Mouse (Mus musculus): ENCODE data around the gene Erc2.

Gene Erc2

DNA sequence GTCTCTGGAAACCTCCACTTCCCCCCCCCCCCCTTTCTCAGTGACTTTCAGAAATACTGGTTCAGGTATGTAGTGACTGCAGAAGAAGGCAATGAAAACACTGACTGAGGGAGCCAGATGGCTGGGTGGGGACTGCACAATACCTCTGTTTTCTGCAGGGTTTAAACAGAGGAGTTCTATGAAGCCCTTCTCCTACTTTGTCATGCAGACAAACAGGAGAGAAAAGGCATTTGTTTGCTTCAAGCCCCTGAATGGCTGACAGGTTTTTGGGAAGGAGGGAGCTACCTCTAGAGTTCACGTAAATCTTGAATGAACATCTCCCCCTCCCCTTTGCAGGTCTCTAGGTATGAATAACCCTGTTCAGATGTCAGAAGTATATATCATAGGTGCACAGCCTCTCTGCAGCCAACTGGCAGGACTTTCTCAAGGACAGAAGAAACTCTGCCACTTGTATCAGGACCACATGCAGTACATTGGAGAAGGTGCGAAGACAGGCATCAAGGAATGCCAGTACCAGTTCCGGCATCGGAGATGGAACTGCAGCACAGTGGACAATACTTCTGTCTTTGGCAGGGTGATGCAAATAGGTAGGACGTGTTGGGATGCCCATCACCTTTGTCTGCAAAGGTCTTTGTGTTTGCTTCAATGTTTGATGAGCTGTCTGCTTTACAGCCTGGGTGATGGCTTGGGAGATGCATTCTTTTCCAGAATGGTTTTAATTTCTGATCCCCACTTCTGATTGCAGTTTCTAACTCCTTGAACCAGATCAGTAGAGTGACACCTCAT lies 890.8 kb downstream of the Erc2 start:
- no peak for DNase-seq

DNA sequence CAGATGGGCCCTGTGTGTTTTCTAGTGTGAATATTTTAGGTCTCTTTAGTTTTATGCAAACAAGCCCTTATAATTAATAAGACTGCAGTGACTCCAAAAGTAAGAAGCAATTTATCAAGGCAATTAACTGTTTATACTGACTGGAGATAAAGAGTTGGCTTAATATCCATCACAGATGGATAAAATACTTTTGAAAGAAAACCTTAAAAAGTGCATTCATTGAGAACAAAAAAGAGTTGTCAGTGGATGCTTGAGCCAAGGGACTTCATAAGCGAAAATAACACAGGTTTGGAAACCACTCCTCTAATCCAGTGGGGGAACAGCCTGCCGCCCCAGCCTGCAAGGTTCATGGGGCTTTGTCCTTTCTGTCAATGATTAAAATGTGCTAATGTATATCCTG lies 891.9 kb downstream of the Erc2 start:
- no peak for DNase-seq

DNA sequence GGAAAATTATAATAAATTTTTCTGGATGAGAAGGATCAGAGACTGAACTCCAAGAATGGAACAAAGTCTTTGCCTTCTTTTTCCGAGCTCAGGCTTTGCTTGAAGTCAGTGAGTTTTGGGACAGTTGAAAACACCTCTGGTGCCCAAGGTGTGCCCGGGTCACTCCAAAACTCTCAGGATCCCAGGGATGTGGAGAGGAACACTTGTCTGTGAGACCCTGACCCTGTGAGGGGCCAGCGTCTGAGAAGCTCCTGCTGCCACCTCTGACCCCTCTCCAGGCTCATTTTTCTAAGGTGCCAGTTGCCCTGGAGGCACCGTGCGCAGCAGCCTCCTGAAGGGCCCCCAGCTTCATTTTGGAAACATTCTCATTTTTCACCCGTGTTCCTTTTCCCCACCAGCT lies 893.1 kb downstream of the Erc2 start:
- DNase-seq, result no peak

DNA sequence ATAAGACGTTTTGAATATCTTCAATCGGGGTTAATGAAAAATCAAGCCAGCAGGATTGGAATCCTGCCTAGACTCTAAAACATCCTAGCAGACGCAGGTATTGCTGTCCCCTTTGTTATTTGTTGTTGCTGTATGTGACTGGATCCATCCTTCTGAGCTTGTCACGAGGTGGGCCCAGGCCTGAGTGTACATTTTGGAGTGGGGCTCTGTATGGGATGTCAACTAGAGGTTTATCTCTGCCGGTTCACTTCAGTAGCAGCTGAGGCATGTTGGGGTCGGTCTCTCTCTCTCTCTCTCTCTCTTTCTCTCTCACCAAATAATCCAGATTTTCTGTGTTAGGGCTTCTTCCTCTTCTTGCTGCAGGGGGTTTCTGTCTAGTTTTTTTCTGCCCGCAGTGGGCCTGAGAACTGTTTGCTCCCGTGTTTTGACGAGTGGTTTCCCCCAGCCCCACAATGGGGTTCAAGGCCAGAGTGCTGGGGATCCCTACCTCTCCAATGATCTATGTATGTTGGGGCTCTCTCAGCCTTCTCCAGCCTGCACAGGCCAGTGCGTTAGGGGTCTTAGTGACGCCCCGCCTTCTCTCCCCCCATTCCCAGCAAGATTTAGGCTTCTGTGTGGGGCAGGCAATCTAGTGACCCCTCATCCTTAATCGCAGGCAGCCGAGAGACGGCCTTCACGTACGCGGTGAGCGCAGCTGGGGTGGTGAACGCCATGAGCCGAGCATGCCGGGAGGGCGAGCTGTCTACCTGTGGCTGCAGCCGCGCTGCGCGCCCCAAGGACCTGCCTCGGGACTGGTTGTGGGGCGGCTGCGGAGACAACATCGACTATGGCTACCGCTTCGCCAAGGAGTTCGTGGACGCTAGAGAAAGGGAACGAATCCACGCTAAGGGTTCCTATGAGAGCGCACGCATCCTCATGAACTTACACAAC lies 895.7 kb downstream of the Erc2 start:
- no peak for DNase-seq

DNA sequence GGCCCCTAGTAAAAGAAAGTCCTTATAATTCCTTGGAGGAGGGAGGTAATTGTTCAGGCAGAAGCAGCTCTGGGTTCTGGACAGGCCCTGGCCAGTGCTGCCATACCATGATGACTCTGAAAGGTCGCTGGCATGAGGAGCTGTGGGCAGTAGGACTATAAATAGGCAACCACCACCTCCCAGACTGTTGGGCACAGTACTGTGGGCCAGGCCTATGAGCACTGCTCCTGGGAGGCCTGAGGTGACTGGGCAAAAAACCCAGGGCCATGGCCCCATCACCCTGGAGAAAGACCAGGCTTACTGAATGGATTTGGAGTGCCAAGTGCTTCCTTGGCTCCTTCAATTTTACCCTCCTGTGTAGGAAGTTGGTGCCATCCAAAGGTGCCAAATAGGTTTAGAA lies 898.9 kb downstream of the Erc2 start:
- no peak for DNase-seq

DNA sequence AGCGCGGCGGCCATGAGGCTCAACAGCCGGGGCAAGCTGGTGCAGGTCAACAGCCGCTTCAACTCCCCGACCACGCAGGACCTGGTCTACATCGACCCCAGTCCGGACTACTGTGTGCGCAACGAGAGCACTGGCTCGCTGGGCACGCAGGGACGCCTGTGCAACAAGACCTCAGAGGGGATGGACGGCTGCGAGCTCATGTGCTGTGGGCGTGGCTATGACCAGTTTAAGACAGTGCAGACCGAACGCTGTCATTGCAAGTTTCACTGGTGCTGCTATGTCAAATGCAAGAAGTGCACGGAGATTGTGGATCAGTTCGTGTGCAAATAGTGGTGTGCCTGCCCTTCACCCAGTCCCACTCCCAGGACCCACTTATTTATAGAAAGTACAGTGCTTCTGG lies 900.4 kb downstream of the Erc2 start:
- DNase-seq, result no peak

DNA sequence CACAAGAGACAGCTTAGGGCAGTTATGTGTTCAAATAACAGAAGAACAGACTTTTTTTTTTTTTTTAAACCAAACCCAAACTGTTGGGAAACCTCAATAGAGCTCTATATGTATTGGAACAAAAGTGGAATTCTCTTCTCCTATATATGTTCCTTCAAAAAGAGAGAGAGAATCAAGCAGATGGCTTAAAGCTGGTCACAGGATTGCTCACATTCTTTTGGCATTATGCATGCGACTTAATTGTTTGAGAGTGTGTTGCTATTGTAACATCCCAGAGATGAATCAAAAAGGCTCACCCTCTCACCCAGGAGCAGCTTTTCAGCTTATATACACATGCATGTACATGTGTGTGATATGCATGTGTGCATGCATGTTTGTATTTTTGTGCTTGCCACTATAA lies 903.3 kb downstream of the Erc2 start:
- no peak for DNase-seq
